Mouse (Mus musculus) C2C12 (cell line): ENCODE measurements around the gene Pbdc1. TPM values are rescaled to one million over a fixed set of nuclear protein-coding genes. Genes with fewer than 3 reads are reported as not detected.
"Not testable (repeated sequence)": the region's sequence is repeated elsewhere in the genome, so short reads cannot be mapped to it uniquely, and the experiment has no call there.

Experiments used
- H3K27me3 ChIP-seq: one replicate; pipeline ENCODE4 v1.6.1; 2011; ENCODE audit not compliant: control insufficient read depth, insufficient read depth, insufficient read length
- H3K36me3 ChIP-seq: one replicate; pipeline ENCODE4 v1.6.1; 2011; ENCODE audit not compliant: control insufficient read depth, insufficient read depth
- H3K4me3 ChIP-seq: one replicate; pipeline ENCODE4 v1.5.1; 2011; ENCODE audit warnings: mild to moderate bottlenecking, control low read depth; ENCODE audit not compliant: poor library complexity, insufficient read depth, severe bottlenecking
- H3K79me2 ChIP-seq: one replicate; pipeline ENCODE4 v1.6.1; 2011; ENCODE audit not compliant: control insufficient read depth, insufficient read depth
- H3K79me3 ChIP-seq: one replicate; pipeline ENCODE4 v1.6.1; 2011; ENCODE audit warnings: low read depth, control low read depth
- H3ac ChIP-seq: one replicate; pipeline ENCODE3; 2011; ENCODE audit warnings: low read depth; ENCODE audit not compliant: control insufficient read depth, insufficient read length
- CEBPB ChIP-seq: IDR thresholded peaks from one replicate; pipeline ENCODE4 v1.6.1; 2011; ENCODE audit warnings: low read depth, mild to moderate bottlenecking, control low read depth, moderate library complexity
- CTCF ChIP-seq: IDR thresholded peaks from one replicate; pipeline ENCODE4 v1.5.1; 2011; ENCODE audit not compliant: control insufficient read depth, insufficient read depth, insufficient read length
- FOSL1 ChIP-seq: IDR thresholded peaks from one replicate; pipeline ENCODE4 v1.8.0; 2011; ENCODE audit warnings: mild to moderate bottlenecking, low read length; ENCODE audit not compliant: poor library complexity, insufficient read depth, severe bottlenecking
- MAX ChIP-seq: IDR thresholded peaks from one replicate; pipeline ENCODE4 v1.6.1; 2011; ENCODE audit warnings: mild to moderate bottlenecking, control low read depth
- MYOD1 ChIP-seq: IDR thresholded peaks from one replicate; pipeline ENCODE4 v1.6.1; 2011; ENCODE audit warnings: low read depth; ENCODE audit not compliant: control insufficient read depth, insufficient read length
- MYOG ChIP-seq: IDR thresholded peaks from one replicate; pipeline ENCODE4 v1.6.1; 2011; ENCODE audit not compliant: control insufficient read depth, insufficient read length; ENCODE audit errors: extremely low read depth
- USF1 ChIP-seq: IDR thresholded peaks from one replicate; pipeline ENCODE4 v1.6.1; 2011; ENCODE audit warnings: low read depth, mild to moderate bottlenecking, control low read depth, moderate library complexity
- polyA plus RNA-seq: library from polyadenylated mRNA; unstranded; fragments of >200 nt; fragmentation: generic; extraction: Trizol; gene quantifications from one replicate; pipeline ENCODE4 v1.2.1, GENCODE M21; 2012; ENCODE audit warnings: missing spikeins

The Pbdc1 gene
- polyA plus RNA-seq, 1 experiment: 21.8 TPM

DNA sequence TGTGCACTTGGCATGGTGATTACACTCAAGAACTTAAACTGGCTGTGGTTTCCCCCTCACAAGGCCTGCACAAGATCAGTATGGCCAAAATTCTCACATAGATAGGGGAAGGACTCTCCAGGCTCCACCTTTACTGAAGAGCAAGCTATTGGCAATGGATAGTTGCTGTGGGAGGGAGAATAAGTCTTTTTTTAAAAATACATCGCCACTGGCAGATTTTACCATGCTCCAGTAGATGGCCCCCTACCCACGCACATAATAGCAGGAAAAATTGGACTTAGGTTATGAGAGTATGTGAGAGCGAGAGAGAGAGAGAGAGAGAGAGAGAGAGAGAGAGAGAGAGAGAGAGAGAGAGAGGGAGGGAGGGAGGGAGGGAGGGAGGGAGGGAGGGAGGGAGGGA is 45.3 kb downstream of the Pbdc1 start:
- no peaks in the 10 kb centered on the region for H3K79me3 ChIP-seq
- no peak overlapping the region for H3ac ChIP-seq
- H3K79me2 ChIP-seq: no peaks in the 10 kb centered on the region
- TF ChIP-seq MYOG (no peak), MYOD1 (no peak), MAX (no peak), CEBPB (no peak), FOSL1 (no peak)
- H3K4me3 ChIP-seq: no peak overlapping the region
- no peaks in the 10 kb centered on the region for H3K36me3 ChIP-seq
- H3K27me3 ChIP-seq: no peaks in the 10 kb centered on the region

DNA sequence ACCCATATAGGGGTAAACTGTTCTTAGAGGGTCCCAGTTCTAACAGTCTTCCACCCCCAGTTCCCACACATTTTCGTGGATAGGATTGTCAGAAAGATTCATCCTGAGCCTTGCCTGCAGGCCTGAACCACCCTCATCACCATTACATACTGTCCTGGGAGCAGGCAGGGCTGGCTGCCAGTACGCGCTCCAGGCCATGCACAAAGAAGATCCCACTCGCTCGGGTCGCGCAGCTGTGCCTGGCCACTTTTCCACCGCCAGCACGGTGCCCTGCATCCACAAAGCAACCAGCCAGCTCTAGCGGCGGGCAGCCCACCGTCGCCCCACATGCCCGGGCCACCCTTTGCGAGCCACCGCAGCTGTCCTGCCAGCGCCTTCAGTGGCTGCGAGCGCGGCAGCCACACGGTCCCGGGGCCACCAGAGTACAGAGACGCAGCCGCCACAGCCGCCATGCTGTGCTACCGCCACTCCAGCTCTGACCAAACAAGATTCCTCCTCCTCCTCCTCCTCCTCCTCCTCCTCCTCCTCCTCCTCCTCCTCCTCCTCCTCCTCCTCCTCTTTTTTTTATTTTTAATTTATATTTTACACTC is 72.4 kb downstream of the Pbdc1 start:
- H3K36me3 ChIP-seq: no peaks in the 10 kb centered on the region
- H3ac ChIP-seq: no peak overlapping the region
- TF ChIP-seq CTCF (no peak), USF1 (no peak), MYOD1 (no peak), MYOG (no peak), FOSL1 (no peak), MAX (no peak), CEBPB (no peak)
- H3K4me3 ChIP-seq: no peak overlapping the region
- H3K79me3 ChIP-seq: no peaks in the 10 kb centered on the region
- no peaks in the 10 kb centered on the region for H3K27me3 ChIP-seq
- no peaks in the 10 kb centered on the region for H3K79me2 ChIP-seq

DNA sequence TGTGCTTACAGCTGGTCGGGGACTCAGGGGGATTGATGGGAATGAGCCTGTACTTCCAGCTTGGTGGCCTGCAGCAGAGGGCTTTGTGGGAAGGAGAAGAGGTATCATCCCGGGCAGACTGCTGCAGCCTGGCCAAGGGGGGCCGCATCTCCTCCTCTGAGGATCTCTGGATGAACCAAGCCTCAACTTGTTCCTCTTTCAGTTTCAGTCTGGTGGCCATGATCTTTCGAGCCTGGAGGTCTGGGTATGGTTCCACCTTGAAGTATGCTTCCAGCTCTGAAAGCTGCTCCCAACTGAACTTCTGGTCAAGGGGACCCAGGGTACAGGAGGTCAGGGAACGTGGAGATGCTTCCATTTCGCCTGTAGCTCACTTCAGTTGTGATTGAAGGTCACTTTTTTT is 85.5 kb downstream of the Pbdc1 start:
- not testable (repeated sequence) for H3K27me3 ChIP-seq, H3K79me2 ChIP-seq, H3K36me3 ChIP-seq, H3K4me3 ChIP-seq, H3K79me3 ChIP-seq, H3ac ChIP-seq

Other genes starting within 250 kb of the Pbdc1 start
- not detected for gene Magee2, start 222.5 kb upstream of the Pbdc1 start, polyA plus RNA-seq
- 4.9 TPM for gene Magee1, start 40.6 kb downstream of the Pbdc1 start, polyA plus RNA-seq